Mouse (Mus musculus) liver, adult 2 months (tissue): ENCODE measurements at regions not wholly inside any gene's neighbourhood (a gene's known extent, or its start where the extent isn't known, plus 50 kb on each side); places are given as distances from the start of the nearest gene placed in this dataset.

Source experiments
- DNase-seq: peaks from one replicate; pipeline ENCODE4 v3.0.0-alpha.2; 2011; ENCODE audit warnings: low read depth, low spot score; ENCODE audit errors: extremely low read depth
- H3K27ac ChIP-seq: fragments of 200-500 bp; replicated peaks from 2 replicates; pipeline ENCODE4 v1.5.1; 2012; ENCODE audit warnings: low read depth, mild to moderate bottlenecking, control low read depth, inconsistent platforms, low read length; ENCODE audit not compliant: insufficient read depth
- H3K27me3 ChIP-seq: fragments of 200-500 bp; 2 replicates; pipeline ENCODE4 v1.6.1; 2012; ENCODE audit warnings: mild to moderate bottlenecking, moderate library complexity, low read length, inconsistent platforms; ENCODE audit not compliant: control insufficient read depth, insufficient read depth
- H3K36me3 ChIP-seq: fragments of 200-500 bp; 2 replicates; pipeline ENCODE4 v1.6.1; 2012; ENCODE audit warnings: low read length, inconsistent platforms; ENCODE audit not compliant: control insufficient read depth, insufficient read depth
- H3K4me1 ChIP-seq: fragments of 200-500 bp; 2 replicates; pipeline ENCODE4 v1.6.1; 2011; ENCODE audit warnings: low read length; ENCODE audit not compliant: control insufficient read depth, insufficient read depth
- H3K4me3 ChIP-seq: fragments of 200-500 bp; 2 replicates; pipeline ENCODE4 v1.5.1; 2011; ENCODE audit warnings: low read depth, mild to moderate bottlenecking, control low read depth, low read length, moderate library complexity; ENCODE audit not compliant: insufficient read depth
- H3K79me2 ChIP-seq: fragments of 200-500 bp; 2 replicates; pipeline ENCODE4 v1.6.1; 2012; ENCODE audit warnings: inconsistent platforms, mild to moderate bottlenecking, low read length, moderate library complexity; ENCODE audit not compliant: control insufficient read depth, insufficient read depth
- H3K9ac ChIP-seq: fragments of 200-500 bp; 2 replicates; pipeline ENCODE4 v1.6.1; 2012; ENCODE audit warnings: low read depth, mild to moderate bottlenecking, control low read depth, inconsistent platforms, low read length
- CTCF ChIP-seq: fragments of 200-500 bp; IDR thresholded peaks from 2 replicates; pipeline ENCODE4 v1.5.1; 2011; ENCODE audit warnings: low read depth, low read length, control low read depth
- POLR2A ChIP-seq: fragments of 200-500 bp; IDR thresholded peaks from 2 replicates; pipeline ENCODE4 v1.6.1; 2011; ENCODE audit warnings: low read length, control low read depth; ENCODE audit not compliant: insufficient read depth; ENCODE audit errors: extremely low read depth
- WGBS: fragments of 180-500 bp; shearing (Covaris S2); methylation state at CpG from one replicate; pipeline ENCODE4 v1.1.7; 2018; 5-methylcytosine and 5-hydroxymethylcytosine counted together

DNA sequence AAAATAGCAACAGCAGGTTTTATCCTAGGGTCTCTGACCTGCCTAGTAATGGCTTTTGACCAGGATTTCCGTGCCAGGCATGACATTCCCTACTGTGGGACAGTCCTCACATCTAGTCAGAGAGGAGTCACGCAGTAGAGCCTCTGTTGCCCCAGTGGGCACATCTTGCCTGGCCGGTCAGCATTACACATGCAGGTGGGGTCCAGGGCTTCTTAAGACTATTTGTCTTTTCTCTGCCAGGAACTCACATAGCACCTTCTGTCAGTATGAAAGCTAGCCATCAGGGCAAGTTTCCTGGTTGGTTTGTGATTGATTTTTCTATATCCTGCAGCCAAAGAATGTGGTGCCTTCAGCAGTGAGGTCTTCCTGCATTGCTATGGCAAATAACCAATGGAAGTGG is 155.0 kb downstream of the Pten start:
- Histone ChIP-seq H3K27me3 (no peaks in the 10 kb centered on the region), H3K4me1 (no peaks in the 10 kb centered on the region), H3K36me3 (no peaks in the 10 kb centered on the region), H3K9ac (no peak overlapping the region), H3K4me3 (no peak overlapping the region), H3K79me2 (no peaks in the 10 kb centered on the region), H3K27ac (no peak overlapping the region)
- TF ChIP-seq POLR2A (no peak), CTCF (no peak)
- 83% methylated on average over 3 of the region's 3 CpGs for WGBS
- no peak for DNase-seq

DNA sequence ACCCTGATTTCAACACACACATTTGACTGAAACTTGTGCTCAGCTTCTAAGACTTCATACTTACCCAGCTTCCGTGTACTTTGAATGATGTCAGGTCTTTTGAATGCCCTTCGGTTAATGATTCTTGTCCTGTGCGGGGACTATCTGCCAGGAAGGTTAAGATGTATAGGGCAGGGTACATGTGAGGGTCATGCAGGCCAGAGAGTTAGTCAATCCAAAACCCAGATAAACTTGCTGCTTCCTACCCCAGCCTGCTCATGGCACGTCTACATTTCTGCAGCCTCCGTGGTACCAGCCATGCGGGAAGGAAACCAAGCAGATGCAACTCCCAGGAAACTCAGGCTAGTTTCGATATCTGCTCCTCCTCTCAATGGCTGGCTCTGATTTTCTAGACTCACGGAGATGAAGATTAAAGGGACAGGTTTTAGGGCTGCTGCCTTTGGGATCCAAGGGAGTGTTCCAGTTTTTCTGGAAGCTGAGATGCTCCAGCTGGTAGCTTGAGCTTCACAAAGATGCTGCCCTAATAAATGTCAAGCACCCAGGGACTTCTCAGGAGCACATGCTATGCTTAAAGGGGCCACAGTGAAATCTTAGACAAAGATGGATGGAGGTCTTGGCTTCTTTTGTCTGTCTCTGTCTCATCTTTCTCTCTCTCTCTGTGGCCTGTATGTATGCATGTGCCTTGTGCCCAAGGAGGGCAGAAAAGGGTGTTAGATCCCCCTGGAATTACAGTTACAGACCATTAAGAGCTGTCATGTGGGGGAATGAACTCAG is 159.4 kb downstream of the Pten start:
- Histone ChIP-seq H3K79me2 (no peaks in the 10 kb centered on the region), H3K9ac (no peak overlapping the region), H3K36me3 (no peaks in the 10 kb centered on the region), H3K4me1 (no peaks in the 10 kb centered on the region), H3K27ac (no peak overlapping the region), H3K4me3 (no peak overlapping the region), H3K27me3 (no peaks in the 10 kb centered on the region)
- DNase-seq = no peak
- TF ChIP-seq CTCF (no peak), POLR2A (no peak)
- WGBS = 77% methylated on average over 8 of the region's 8 CpGs

DNA sequence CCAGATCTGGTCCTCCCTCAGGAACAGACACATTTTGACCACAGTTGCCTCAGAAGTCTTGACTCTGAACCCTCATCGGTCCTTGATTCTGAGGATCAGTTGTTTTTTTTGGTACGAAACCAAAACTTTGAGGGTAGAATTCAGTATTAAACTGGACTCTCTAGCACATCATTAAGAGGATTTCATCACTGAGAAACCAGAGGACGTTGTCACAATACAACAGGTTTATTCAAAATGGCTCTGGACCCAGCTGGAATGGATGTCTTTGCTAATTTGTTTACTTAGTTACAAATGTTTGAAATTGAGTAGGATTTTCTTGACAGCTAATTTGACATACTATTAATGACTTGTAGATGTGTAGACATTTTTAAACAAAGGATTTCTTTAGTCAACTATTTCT is 163.7 kb downstream of the Pten start:
- TF ChIP-seq POLR2A = no peak
- TF ChIP-seq CTCF = no peak
- peaks cover 3% of the 10 kb centered on the region; the same call in 1 of the 2 replicates for H3K4me1 ChIP-seq

DNA sequence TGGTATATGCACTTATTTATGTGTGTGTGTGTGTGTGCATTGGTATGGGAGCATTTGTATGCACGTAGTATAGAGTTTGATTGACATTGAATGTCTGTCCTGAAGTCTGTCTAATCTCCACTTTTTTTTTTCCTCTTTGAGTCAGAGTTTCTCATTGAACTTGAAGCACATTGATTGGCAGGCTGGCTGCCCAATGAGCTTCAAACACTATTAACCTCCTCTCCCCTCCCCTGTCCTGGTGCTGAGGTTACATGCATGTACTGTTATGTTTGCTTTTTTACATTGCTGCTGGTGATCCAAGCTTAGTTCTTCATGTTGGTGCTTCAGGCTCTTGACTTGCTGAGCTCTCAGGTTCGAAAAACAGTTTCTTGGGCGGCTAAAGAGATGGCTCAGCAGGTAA is 166.6 kb downstream of the Pten start:
- H3K79me2 ChIP-seq = no peaks in the 10 kb centered on the region
- H3K27ac ChIP-seq = no peak overlapping the region
- DNase-seq = no peak
- H3K4me3 ChIP-seq = no peak overlapping the region
- peaks cover 3% of the 10 kb centered on the region for H3K4me1 ChIP-seq
- no peak for TF ChIP-seq POLR2A
- no peak for TF ChIP-seq CTCF
- WGBS = 93% methylated on average over 3 of the region's 3 CpGs
- no peak overlapping the region for H3K9ac ChIP-seq
- H3K27me3 ChIP-seq = no peaks in the 10 kb centered on the region
- H3K36me3 ChIP-seq = no peaks in the 10 kb centered on the region

More for the DNA sequence above, 163.7 kb downstream of the Pten start:
- no peak overlapping the region for H3K4me3 ChIP-seq
- no peaks in the 10 kb centered on the region for H3K79me2 ChIP-seq
- no peak overlapping the region for H3K27ac ChIP-seq
- 77% methylated on average over 3 of the region's 3 CpGs for WGBS
- no peak overlapping the region for H3K9ac ChIP-seq
- no peaks in the 10 kb centered on the region for H3K27me3 ChIP-seq
- no peaks in the 10 kb centered on the region for H3K36me3 ChIP-seq
- DNase-seq = no peak

DNA sequence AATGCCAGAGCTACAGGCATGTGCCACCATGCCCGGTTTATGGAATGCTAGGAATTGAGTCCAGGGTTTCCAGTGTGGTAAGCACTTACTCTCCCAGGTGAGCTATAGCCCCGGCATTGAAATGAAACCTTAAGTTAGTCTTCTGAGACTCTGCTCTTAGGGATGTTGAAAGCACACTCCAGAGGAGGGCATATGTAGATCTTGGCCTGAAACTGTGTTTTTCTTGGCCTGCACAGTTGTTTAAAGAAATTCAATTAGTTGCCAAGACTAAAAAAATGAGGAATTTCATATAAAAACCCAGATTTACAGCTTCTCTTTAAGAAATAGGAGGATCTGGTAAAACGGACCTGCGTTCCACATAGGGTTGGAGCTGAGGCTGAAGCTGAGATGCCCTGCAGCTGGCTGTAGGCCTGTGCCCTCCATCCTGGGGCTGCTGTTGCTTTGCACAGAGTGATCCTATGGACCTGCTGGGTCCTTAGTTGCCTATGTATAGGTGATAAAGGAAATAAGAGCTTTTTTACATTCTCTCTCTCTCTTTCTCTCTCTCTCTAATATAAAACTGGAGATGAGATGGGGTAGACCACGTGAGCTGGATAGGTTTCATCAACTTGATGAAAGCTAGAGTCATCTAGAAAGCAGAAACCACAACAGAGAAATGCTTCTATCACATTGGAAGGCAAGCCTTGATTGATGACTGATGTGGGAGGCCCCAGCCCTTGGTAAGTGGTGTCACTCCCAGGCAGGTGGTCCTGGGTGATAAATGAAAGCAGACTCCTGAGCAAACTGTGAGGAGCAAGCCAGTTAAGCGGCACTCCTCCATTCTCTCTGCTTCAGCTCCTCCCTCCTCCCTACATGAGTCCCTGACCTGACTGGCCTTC is 168.6 kb downstream of the Pten start:
- Histone ChIP-seq H3K27ac (no peak overlapping the region), H3K36me3 (no peaks in the 10 kb centered on the region), H3K4me3 (no peak overlapping the region), H3K27me3 (no peaks in the 10 kb centered on the region), H3K9ac (no peak overlapping the region), H3K79me2 (no peaks in the 10 kb centered on the region), H3K4me1 (peaks cover 3% of the 10 kb centered on the region)
- 69% methylated on average over 6 of the region's 6 CpGs for WGBS
- no peak for TF ChIP-seq CTCF
- TF ChIP-seq POLR2A = no peak
- DNase-seq = peak; percentile 43

DNA sequence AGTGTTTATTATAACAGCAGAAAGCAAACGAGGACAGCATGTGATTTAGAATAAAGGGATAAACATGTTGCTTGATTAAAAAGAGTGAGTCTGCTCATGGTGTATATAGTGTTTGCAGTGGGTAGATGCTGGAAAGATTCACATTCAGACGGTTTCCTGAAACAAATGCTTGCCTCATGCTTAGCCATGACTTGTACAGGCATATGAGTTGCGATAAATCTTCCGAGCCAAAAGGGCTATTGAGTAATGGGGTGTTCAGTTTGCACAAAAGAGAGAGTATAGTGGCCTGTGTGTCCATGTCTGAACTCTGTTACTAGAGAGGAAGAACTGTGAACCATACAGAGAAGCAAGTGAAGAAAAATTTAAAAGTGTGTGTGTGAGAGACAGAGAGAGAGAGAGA is 169.3 kb downstream of the Pten start:
- TF ChIP-seq CTCF (no peak), POLR2A (no peak)
- 39% methylated on average over 4 of the region's 4 CpGs for WGBS
- Histone ChIP-seq H3K36me3 (no peaks in the 10 kb centered on the region), H3K4me1 (peaks cover 3% of the 10 kb centered on the region), H3K27me3 (no peaks in the 10 kb centered on the region), H3K4me3 (no peak overlapping the region), H3K9ac (no peak overlapping the region), H3K27ac (no peak overlapping the region), H3K79me2 (no peaks in the 10 kb centered on the region)
- DNase-seq = peak; percentile 46
